Mouse (Mus musculus): ENCODE data around the gene Ppp3ca. TPM values are rescaled to one million over a fixed set of nuclear protein-coding genes. Genes with fewer than 3 reads are reported as not detected.

Ppp3ca gene
- total and polyA plus RNA-seq, 3 experiments = 17.4 to 40.6 (median 32.0) TPM

DNA sequence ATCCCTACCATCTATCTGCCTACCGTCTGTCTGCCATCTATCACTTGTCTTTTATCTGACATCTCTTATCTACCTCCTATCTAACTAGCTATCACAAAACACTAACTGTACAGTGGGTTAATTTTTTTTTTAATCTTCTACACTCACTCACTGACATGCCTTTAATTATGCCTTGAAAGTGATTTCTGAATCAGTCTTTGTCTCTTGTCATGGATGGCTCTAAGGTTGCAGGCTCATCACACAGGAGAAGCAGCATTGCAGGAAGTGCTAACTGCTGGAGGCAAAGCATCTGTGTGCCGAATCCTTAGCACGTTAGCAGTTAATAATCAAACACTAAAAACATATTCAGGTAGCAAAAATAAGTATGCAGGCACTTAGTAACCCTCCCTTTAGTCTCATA lies 151.1 kb downstream of the Ppp3ca start:
- no peak for DNase-seq (ENCODE audit: low read depth, low spot score)
- no peaks in the 10 kb centered on the region for H3K27me3 ChIP-seq (ENCODE audit: control insufficient read depth in 1 of 2, insufficient read depth in 2 of 2, low read length in 2 of 2)
- peaks cover 9 to 12% of the 10 kb centered on the region in 2 experiments; a peak in 3 of 4 replicates for H3K4me1 ChIP-seq (ENCODE audit: control insufficient read depth in 1 of 2, insufficient read depth in 2 of 2, low read length in 2 of 2)
- TF ChIP-seq GATA1 (IDR thresholded peaks at IDR 0.05; ENCODE audit: low read depth, low read length) (peak; percentile 47; the same call in 1 of the 2 replicates), ZC3H11A (IDR thresholded peaks at IDR 0.05; ENCODE audit: low read depth, low read length) (no peak)
- H3K36me3 ChIP-seq (ENCODE audit: control insufficient read depth in 1 of 2, insufficient read depth in 2 of 2, low read length in 2 of 2) = peaks cover 0 to 22% of the 10 kb centered on the region in 2 experiments; a peak in 3 of 4 replicates
- no peaks in the 10 kb centered on the region for H3K9me3 ChIP-seq (replicated peaks; ENCODE audit: insufficient read depth, low read length)
- no peak overlapping the region for H3K27ac ChIP-seq (ENCODE audit: control insufficient read depth, low read depth, low read length)
- H3K79me2 ChIP-seq (ENCODE audit: control insufficient read depth, insufficient read depth, low read length, poor library complexity) = no peaks in the 10 kb centered on the region; the same call in 1 of the 2 replicates
- H3K9ac ChIP-seq (ENCODE audit: control insufficient read depth, low read depth, low read length, poor library complexity, severe bottlenecking) = no peak overlapping the region
- H3K4me3 ChIP-seq (ENCODE audit: control insufficient read depth in 1 of 2, insufficient read depth in 1 of 2, low read depth in 2 of 2, low read length in 2 of 2) = no peak overlapping the region

DNA sequence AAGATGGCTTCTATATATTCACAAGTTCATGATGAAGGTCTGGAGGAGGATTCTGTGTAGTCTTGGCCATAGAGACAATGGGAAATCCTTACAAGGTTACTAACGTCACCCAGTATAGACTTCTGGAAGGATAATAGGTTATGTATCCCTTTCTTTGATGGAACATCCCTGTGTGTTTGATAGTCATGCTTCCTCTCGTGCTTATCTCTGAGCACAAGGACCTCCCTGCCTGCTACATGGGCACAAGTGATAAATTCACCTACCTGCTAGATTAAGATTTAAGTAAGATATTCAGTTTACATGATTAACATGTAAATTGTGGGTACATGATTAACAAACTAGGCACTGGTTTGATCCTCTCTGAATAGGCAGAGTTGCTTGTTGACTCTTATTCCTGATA lies 152.1 kb downstream of the Ppp3ca start:
- H3K9ac ChIP-seq (ENCODE audit: control insufficient read depth, low read depth, low read length, poor library complexity, severe bottlenecking) = no peak overlapping the region
- H3K79me2 ChIP-seq (ENCODE audit: control insufficient read depth, insufficient read depth, low read length, poor library complexity) = no peaks in the 10 kb centered on the region; the same call in 1 of the 2 replicates
- H3K36me3 ChIP-seq (ENCODE audit: control insufficient read depth in 1 of 2, insufficient read depth in 2 of 2, low read length in 2 of 2) = peaks cover 0 to 22% of the 10 kb centered on the region in 2 experiments; a peak in 3 of 4 replicates
- DNase-seq (ENCODE audit: low read depth, low spot score) = peak; percentile 23
- H3K4me3 ChIP-seq (ENCODE audit: control insufficient read depth in 1 of 2, insufficient read depth in 1 of 2, low read depth in 2 of 2, low read length in 2 of 2) = no peak overlapping the region
- H3K27me3 ChIP-seq (ENCODE audit: control insufficient read depth in 1 of 2, insufficient read depth in 2 of 2, low read length in 2 of 2) = no peaks in the 10 kb centered on the region
- no peaks in the 10 kb centered on the region for H3K9me3 ChIP-seq (replicated peaks; ENCODE audit: insufficient read depth, low read length)
- no peak overlapping the region for H3K27ac ChIP-seq (ENCODE audit: control insufficient read depth, low read depth, low read length)
- TF ChIP-seq UBTF (IDR thresholded peaks at IDR 0.05; ENCODE audit: borderline replicate concordance, insufficient read depth, low read depth, low read length) (no peak), JUND (IDR thresholded peaks at IDR 0.05; ENCODE audit: low read depth, low read length) (no peak), RCOR1 (IDR thresholded peaks at IDR 0.05; ENCODE audit: low read depth, low read length) (peak; percentile 43; the same call in 1 of the 2 replicates), RAD21 (IDR thresholded peaks at IDR 0.05; ENCODE audit: low read depth, low read length) (no peak), TAL1 (IDR thresholded peaks at IDR 0.05; ENCODE audit: low read length) (peak; percentile 56), ZKSCAN1 (IDR thresholded peaks at IDR 0.05; ENCODE audit: low read depth, low read length) (no peak), TCF12 (IDR thresholded peaks at IDR 0.05; ENCODE audit: low read depth, low read length) (peak; percentile 90), EP300 (IDR thresholded peaks at IDR 0.05; ENCODE audit: low read depth in 1 of 2, low read length in 2 of 2) (peak; percentile 73 to 79), MYC (IDR thresholded peaks at IDR 0.05; ENCODE audit: low read depth, low read length) (0 out of 2 replicates have a peak, but pooled peaks have one; percentile 47), GATA1 (IDR thresholded peaks at IDR 0.05; ENCODE audit: low read depth, low read length) (peak; percentile 85)
- peaks cover 9 to 12% of the 10 kb centered on the region in 2 experiments; a peak in 3 of 4 replicates for H3K4me1 ChIP-seq (ENCODE audit: control insufficient read depth in 1 of 2, insufficient read depth in 2 of 2, low read length in 2 of 2)

DNA sequence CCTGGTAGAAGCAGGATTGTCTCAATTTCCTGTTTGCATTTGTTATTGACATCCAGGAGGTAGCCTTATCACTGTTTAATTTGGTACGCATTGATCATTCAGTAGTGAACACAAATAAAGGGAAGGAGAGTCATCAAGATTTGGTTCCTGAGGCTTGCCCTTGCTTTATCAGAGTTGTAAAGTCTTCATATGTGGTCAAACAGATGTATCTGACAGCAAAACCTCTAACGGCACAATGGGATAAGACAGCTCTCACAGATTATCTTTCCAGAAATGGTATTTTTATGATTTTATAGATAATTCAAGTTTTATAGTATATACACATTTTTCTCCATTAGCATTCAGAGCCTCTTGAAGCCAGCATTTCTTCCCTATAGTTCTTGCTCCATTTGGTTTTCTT lies 152.5 kb downstream of the Ppp3ca start:
- Histone ChIP-seq H3K27ac (ENCODE audit: control insufficient read depth, low read depth, low read length) (no peak overlapping the region), H3K79me2 (ENCODE audit: control insufficient read depth, insufficient read depth, low read length, poor library complexity) (no peaks in the 10 kb centered on the region; the same call in 1 of the 2 replicates), H3K27me3 (ENCODE audit: control insufficient read depth in 1 of 2, insufficient read depth in 2 of 2, low read length in 2 of 2) (no peaks in the 10 kb centered on the region), H3K36me3 (ENCODE audit: control insufficient read depth in 1 of 2, insufficient read depth in 2 of 2, low read length in 2 of 2) (peaks cover 0 to 22% of the 10 kb centered on the region in 2 experiments; a peak in 3 of 4 replicates), H3K9ac (ENCODE audit: control insufficient read depth, low read depth, low read length, poor library complexity, severe bottlenecking) (no peak overlapping the region), H3K9me3 (replicated peaks; ENCODE audit: insufficient read depth, low read length) (no peaks in the 10 kb centered on the region), H3K4me1 (ENCODE audit: control insufficient read depth in 1 of 2, insufficient read depth in 2 of 2, low read length in 2 of 2) (peaks cover 9 to 12% of the 10 kb centered on the region in 2 experiments; a peak in 3 of 4 replicates), H3K4me3 (ENCODE audit: control insufficient read depth in 1 of 2, insufficient read depth in 1 of 2, low read depth in 2 of 2, low read length in 2 of 2) (no peak overlapping the region)
- DNase-seq (ENCODE audit: low read depth, low spot score) = no peak
- TF ChIP-seq MYB (IDR thresholded peaks at IDR 0.05; ENCODE audit: low read depth, low read length) (0 out of 2 replicates have a peak, but pooled peaks have one; percentile 30), RAD21 (IDR thresholded peaks at IDR 0.05; ENCODE audit: low read depth, low read length) (no peak), ZKSCAN1 (IDR thresholded peaks at IDR 0.05; ENCODE audit: low read depth, low read length) (no peak), ETS1 (IDR thresholded peaks at IDR 0.05; ENCODE audit: low read depth, low read length) (peak; percentile 38; the same call in 1 of the 2 replicates), TCF12 (IDR thresholded peaks at IDR 0.05; ENCODE audit: low read depth, low read length) (peak; percentile 70), HCFC1 (IDR thresholded peaks at IDR 0.05; ENCODE audit: low read depth, low read length) (0 out of 2 replicates have a peak, but pooled peaks have one; percentile 17), MXI1 (IDR thresholded peaks at IDR 0.05; ENCODE audit: low read depth, low read length) (no peak), RCOR1 (IDR thresholded peaks at IDR 0.05; ENCODE audit: low read depth, low read length) (0 out of 2 replicates have a peak, but pooled peaks have one; percentile 25), EP300 (IDR thresholded peaks at IDR 0.05; ENCODE audit: low read depth in 1 of 2, low read length in 2 of 2) (peak in 1 of 2 experiments; percentile 69; a peak in 2 of 4 replicates), GATA1 (IDR thresholded peaks at IDR 0.05; ENCODE audit: low read depth, low read length) (0 out of 2 replicates have a peak, but pooled peaks have one; percentile 16)

Data from MEL (cell line).